8 mouse cellular contexts compared by ENCODE assay signal in genomic region chr2:132316041-132316808, GRCm38 (mm10). TPM values are rescaled to one million over a fixed set of nuclear protein-coding genes. Genes with fewer than 3 reads are reported as not detected.
DNase-seq lines count a peak whose midpoint lies in the region; ATAC-seq lines count a peak whose summit lies in the region.

No protein-coding gene starts in this region.

- no peak overlapping the region for H3K4me2 ChIP-seq in intestine, embryonic 16.5 days (ENCODE audit: low read depth, low read length)
- H3K4me2 ChIP-seq in midbrain, embryonic 15.5 days = no peak overlapping the region

- H3K4me3 ChIP-seq in intestine, embryonic 16.5 days (ENCODE audit: low read length) = no peak overlapping the region
- H3K4me3 ChIP-seq in midbrain, embryonic 15.5 days = no peak overlapping the region

- H3K9me3 ChIP-seq in intestine, embryonic 16.5 days (ENCODE audit: control insufficient read depth, low read length) = no peaks in the 10 kb centered on the region
- no peaks in the 10 kb centered on the region for H3K9me3 ChIP-seq in midbrain, embryonic 15.5 days

- H3K27me3 ChIP-seq in intestine, embryonic 16.5 days (replicated peaks; ENCODE audit: control insufficient read depth, insufficient read depth, low read length) = no peaks in the 10 kb centered on the region
- H3K27me3 ChIP-seq in midbrain, embryonic 15.5 days (replicated peaks) = no peaks in the 10 kb centered on the region

- peak; percentile 30 for DNase-seq in 3134 (ENCODE audit: extremely low read depth, insufficient read length, low spot score)
- peak; percentile 58 for DNase-seq in gastrocnemius, postnatal 10 days
- DNase-seq in left cerebral cortex, postnatal 36 days (ENCODE audit: low spot score in 2 of 2) = peak; percentile 60 to 65
- peak; percentile 18 to 68 for DNase-seq in spleen, postnatal 10 days (ENCODE audit: low spot score in 2 of 2)

- peak; percentile 82 for ATAC-seq in activated CD4-positive, CD25-positive, alpha-beta regulatory T cell, adult 4 months
- ATAC-seq in common myeloid progenitor, adult 5-6 weeks (replicated peaks; ENCODE audit: low read depth, poor library complexity, severe bottlenecking) = peak; percentile 97
- ATAC-seq in intestine, embryonic 16.5 days = peak; percentile 70
- peak; percentile 87 for ATAC-seq in midbrain, embryonic 15.5 days (replicated peaks)

- no peaks in the 10 kb centered on the region for H3K36me3 ChIP-seq in intestine, embryonic 16.5 days (ENCODE audit: control insufficient read depth, insufficient read depth, low read length)
- H3K36me3 ChIP-seq in midbrain, embryonic 15.5 days (replicated peaks) = no peaks in the 10 kb centered on the region

- no peak overlapping the region for H3K9ac ChIP-seq in intestine, embryonic 16.5 days (ENCODE audit: low read depth, low read length)
- no peak overlapping the region for H3K9ac ChIP-seq in midbrain, embryonic 15.5 days

- intact Hi-C loops in left cerebral cortex, postnatal 36 days (cut with DNase I) = loop anchor here (1.0 kb wide), 1 partner anchor 169 kb away; no protein-coding TSS in a partner anchor

- no peaks in the 10 kb centered on the region for H3K4me1 ChIP-seq in intestine, embryonic 16.5 days (ENCODE audit: control insufficient read depth, insufficient read depth, low read length)
- no peaks in the 10 kb centered on the region; the same call in 1 of the 2 replicates for H3K4me1 ChIP-seq in midbrain, embryonic 15.5 days

- WGBS in intestine, embryonic 16.5 days = 37% methylated on average over 8 of the region's 8 CpGs
- WGBS in midbrain, embryonic 15.5 days = 38% methylated on average over 8 of the region's 8 CpGs

- no peak overlapping the region for H3K27ac ChIP-seq in intestine, embryonic 16.5 days (ENCODE audit: low read length)
- H3K27ac ChIP-seq in midbrain, embryonic 15.5 days = no peak overlapping the region

RNA-seq across cellular contexts. Expression of gene Cds2, which starts 53.3 kb away (rescaled TPM):
- polyA plus RNA-seq in activated CD4-positive, CD25-positive, alpha-beta regulatory T cell, adult 4 months (2017; shearing (Covaris generic)) = 10 to 100 TPM; 21.6 to 28.3 TPM
- 8.6 and 14.6 TPM in 2 replicates for total RNA-seq in common myeloid progenitor, adult 5-6 weeks (2017)
- 10 to 100 TPM; 21.7 to 25.4 TPM for total RNA-seq in gastrocnemius, postnatal 10 days (2021)
- polyA plus RNA-seq in intestine, embryonic 16.5 days (2015; fragmentation: Nextera tagmentation; extraction: Ambion mirVana) = 17.4 and 20.5 TPM in 2 replicates
- 100 to 1,000 TPM; 245 to 264 TPM for total RNA-seq in left cerebral cortex, postnatal 36 days (2021)
- 41.7 and 41.8 TPM in 2 replicates for polyA plus RNA-seq in midbrain, embryonic 15.5 days (2015; fragmentation: Nextera tagmentation; extraction: Ambion mirVana)

Comparison
In these comparisons a context has a peak if more than half of its experiments do, and no peak if none do; other contexts are left out.
1. RNA of gene Cds2, which starts 53.3 kb away (total RNA-seq): 245 to 264 TPM in left cerebral cortex, postnatal 36 days; 21.7 to 25.4 TPM in gastrocnemius, postnatal 10 days and 8.6 to 14.6 TPM in common myeloid progenitor, adult 5-6 weeks; every median in the first group is over 4 times any median in the second.
2. Peak in every context shown above with its lines, with median percentiles within 50 percentile points of each other: DNase-seq and ATAC-seq.